Mouse (Mus musculus) stomach, embryonic 16.5 days (tissue): ENCODE results near the gene Krt27. TPM values are rescaled to one million over a fixed set of nuclear protein-coding genes. Genes with fewer than 3 reads are reported as not detected.

Source experiments
- ATAC-seq: fragments of 200-750 bp; cut with Nextera tagmentation; 2 replicates; pipeline ENCODE4 v1.8.0; 2017; ENCODE audit warnings: moderate number of reproducible peaks, moderate TSS enrichment; ENCODE audit not compliant: insufficient read depth, low FRiP score
- H3K27ac ChIP-seq: fragments of 300-500 bp; sonication (generic); 2 replicates; pipeline ENCODE4 v1.5.1; 2014; ENCODE audit warnings: low read length
- H3K27me3 ChIP-seq: fragments of 300-500 bp; sonication (generic); 2 replicates; pipeline ENCODE4 v1.6.1; 2014; ENCODE audit warnings: low read length, control low read depth, mixed read lengths; ENCODE audit not compliant: control insufficient read depth, insufficient read depth
- H3K36me3 ChIP-seq: fragments of 300-500 bp; sonication (generic); 2 replicates; pipeline ENCODE4 v1.6.1; 2014; ENCODE audit warnings: low read length; ENCODE audit not compliant: control insufficient read depth, insufficient read depth
- H3K4me1 ChIP-seq: fragments of 300-500 bp; sonication (generic); 2 replicates; pipeline ENCODE4 v1.6.1; 2014; ENCODE audit warnings: low read length, control low read depth, mixed read lengths; ENCODE audit not compliant: control insufficient read depth, insufficient read depth
- H3K4me2 ChIP-seq: fragments of 300-500 bp; sonication (generic); 2 replicates; pipeline ENCODE4 v1.6.1; 2014; ENCODE audit warnings: low read depth, low read length, mixed read lengths
- H3K4me3 ChIP-seq: fragments of 300-500 bp; sonication (generic); replicated peaks from 2 replicates; pipeline ENCODE4 v1.5.1; 2014; ENCODE audit warnings: mild to moderate bottlenecking, low read length
- H3K9ac ChIP-seq: fragments of 300-500 bp; sonication (generic); 2 replicates; pipeline ENCODE4 v1.6.1; 2014; ENCODE audit warnings: low read length
- H3K9me3 ChIP-seq: fragments of 300-500 bp; sonication (generic); replicated peaks from 2 replicates; pipeline ENCODE4 v1.6.1; 2016; ENCODE audit warnings: low read length, control low read depth; ENCODE audit not compliant: control insufficient read depth
- WGBS: fragments of 180-500 bp; shearing (Covaris S2); extraction: QIAGEN DNeasy Blood & Tissue Kit; methylation state at CpG from one replicate; pipeline ENCODE4 v1.1.7; 2014; 5-methylcytosine and 5-hydroxymethylcytosine counted together
- polyA plus RNA-seq: library from polyadenylated mRNA; unstranded; fragments of >200 nt; fragmentation: Nextera tagmentation; extraction: Ambion mirVana; gene quantifications from 2 replicates; pipeline ENCODE4 v1.2.1, GENCODE M21; 2015

The Krt27 gene
- 0.15 TPM in 1 of 2 replicates, not detected in the other for polyA plus RNA-seq

DNA sequence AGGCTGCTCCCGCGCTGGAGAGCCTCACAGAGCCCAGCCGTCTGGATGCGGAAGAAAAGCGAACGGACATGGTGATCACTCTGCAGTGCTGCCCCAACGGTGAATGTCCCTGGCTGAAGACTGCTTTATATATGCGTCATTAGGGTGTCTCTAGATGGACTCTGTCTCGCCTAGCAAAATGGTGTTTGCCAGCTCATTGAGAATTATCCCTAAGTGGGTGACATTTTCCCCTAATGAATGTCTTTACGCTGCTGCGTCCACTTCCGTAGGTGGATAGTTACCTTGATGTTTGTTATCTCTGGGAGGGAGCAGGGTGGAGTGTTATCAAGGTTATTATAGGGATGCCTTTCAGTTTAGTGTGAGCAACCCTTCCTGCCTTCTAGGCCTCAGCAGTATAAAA, at the start of gene Krt27:
Gene Krt27 (minus strand): TSS at position 101 of the 400 bp plus-strand sequence.
- Histone ChIP-seq H3K9me3 (no peaks in the 10 kb centered on the region), H3K4me3 (no peak within 1 kb of the TSS), H3K9ac (no peak within 1 kb of the TSS), H3K4me1 (no peaks in the 10 kb centered on the region), H3K27me3 (no peaks in the 10 kb centered on the region), H3K4me2 (no peak within 1 kb of the TSS), H3K27ac (no peak within 1 kb of the TSS), H3K36me3 (no peaks in the 10 kb centered on the region)
- 67% methylated on average over 12 of the region's 12 CpGs for WGBS
- ATAC-seq, result no peak

DNA sequence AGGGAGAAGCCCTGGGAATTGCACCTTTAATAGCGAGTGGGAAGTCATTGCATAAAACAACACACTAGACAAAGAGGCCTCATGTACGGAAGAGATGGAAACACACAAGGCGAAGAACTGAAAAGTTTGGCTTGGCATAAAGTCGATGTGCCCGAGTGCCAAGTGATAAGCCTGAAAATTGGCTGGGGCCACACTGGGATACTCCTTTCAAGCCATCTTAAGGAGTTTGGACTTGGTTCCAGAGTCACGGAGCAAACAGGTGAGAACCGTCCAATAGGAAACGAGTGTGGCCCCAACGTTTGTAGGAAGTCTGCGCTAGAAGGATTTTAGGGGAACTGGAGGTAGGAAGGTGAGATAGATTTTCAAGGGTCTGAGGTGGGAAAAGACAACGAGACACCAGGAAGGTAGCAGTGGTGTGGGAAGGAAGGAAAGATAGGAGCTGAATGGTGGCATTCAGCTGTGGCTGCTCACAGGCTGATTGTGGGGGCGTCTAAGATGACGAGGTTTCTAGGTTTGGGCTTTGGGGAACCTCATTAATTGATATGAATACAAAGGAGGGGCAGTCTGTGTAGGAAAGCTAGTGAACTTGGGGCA, 49.1 kb upstream of the Krt27 start:
- Histone ChIP-seq H3K4me2 (no peak overlapping the region), H3K9me3 (no peaks in the 10 kb centered on the region), H3K27ac (no peak overlapping the region), H3K4me3 (no peak overlapping the region), H3K9ac (no peak overlapping the region), H3K36me3 (no peaks in the 10 kb centered on the region), H3K27me3 (no peaks in the 10 kb centered on the region), H3K4me1 (no peaks in the 10 kb centered on the region; the same call in 1 of the 2 replicates)
- no peak for ATAC-seq
- WGBS, result 83% methylated on average over 13 of the region's 13 CpGs

DNA sequence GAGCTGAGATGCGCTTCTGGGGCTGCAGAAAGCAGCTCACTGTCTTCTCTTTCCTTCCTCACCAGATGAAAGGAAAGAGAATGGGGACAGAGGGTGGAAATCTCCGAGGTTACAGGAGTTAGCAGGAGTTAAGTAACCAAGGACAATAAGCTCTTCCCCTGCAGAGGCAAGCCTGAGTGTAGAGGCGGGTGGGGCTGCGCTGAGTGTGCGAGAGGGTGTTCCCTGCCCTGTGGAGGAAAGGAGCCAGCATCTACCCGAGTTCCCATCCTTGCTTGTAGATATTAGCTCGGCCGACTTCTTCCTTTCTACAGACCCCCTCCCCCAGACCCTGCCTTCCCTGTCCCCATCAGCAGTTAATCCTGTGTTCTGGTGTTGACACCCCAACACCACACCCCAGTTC, 47.9 kb upstream of the Krt27 start:
- Histone ChIP-seq H3K27ac (no peak overlapping the region), H3K27me3 (no peaks in the 10 kb centered on the region), H3K9ac (no peak overlapping the region), H3K36me3 (no peaks in the 10 kb centered on the region), H3K4me3 (no peak overlapping the region), H3K9me3 (no peaks in the 10 kb centered on the region), H3K4me1 (no peaks in the 10 kb centered on the region; the same call in 1 of the 2 replicates), H3K4me2 (no peak overlapping the region)
- 45% methylated on average over 8 of the region's 8 CpGs for WGBS
- no peak for ATAC-seq

DNA sequence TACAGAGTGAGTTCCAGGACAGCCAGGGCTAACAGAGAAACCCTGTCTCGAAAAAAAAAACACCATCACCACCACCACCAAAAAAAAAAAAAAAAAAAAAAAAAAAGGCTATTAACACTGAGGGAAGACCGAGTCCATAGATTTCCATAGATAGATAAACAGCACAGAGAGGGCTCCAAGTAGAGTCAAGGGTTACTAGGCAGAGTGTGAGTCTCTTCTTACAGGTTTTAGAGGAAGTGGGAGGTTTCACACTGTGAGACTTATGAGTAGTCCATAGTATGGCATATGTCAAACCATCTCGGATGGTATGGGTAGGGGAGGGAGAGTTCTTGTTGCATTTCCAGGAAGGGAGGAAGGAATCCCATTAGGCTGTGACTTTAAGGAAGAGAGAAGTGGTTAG, 47.2 kb upstream of the Krt27 start:
- no peak overlapping the region for H3K4me3 ChIP-seq
- H3K36me3 ChIP-seq, result no peaks in the 10 kb centered on the region
- 62% methylated on average over 3 of the region's 3 CpGs for WGBS
- no peak overlapping the region for H3K4me2 ChIP-seq
- H3K9ac ChIP-seq, result no peak overlapping the region
- ATAC-seq, result no peak
- H3K27me3 ChIP-seq, result no peaks in the 10 kb centered on the region
- H3K9me3 ChIP-seq, result no peaks in the 10 kb centered on the region
- H3K27ac ChIP-seq, result no peak overlapping the region
- H3K4me1 ChIP-seq, result no peaks in the 10 kb centered on the region

DNA sequence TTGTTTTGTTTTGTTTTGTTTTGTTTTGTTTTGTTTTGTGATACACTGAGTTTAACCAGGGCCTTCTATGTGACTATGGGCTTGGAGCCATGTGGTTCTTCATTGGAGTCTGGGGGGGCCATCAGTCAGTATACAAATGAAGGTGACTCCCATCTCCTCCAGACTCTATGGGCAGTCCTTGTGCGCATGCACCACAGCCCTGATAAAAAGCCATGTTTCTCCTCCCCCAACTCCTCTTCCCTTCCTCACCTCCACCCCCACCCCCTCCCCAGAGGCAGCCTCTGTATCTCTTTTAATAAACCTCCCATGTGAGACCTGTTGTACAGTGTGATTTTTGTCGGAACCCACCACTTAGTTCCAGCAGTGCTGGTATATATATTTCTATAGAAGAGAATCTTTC, 45.8 kb upstream of the Krt27 start:
- Histone ChIP-seq H3K9ac (no peak overlapping the region), H3K4me2 (no peak overlapping the region), H3K4me1 (peaks cover under 1% of the 10 kb centered on the region; the same call in 1 of the 2 replicates), H3K9me3 (no peaks in the 10 kb centered on the region), H3K36me3 (no peaks in the 10 kb centered on the region), H3K27ac (no peak overlapping the region), H3K27me3 (no peaks in the 10 kb centered on the region), H3K4me3 (no peak overlapping the region)
- no peak for ATAC-seq
- 78% methylated on average over 2 of the region's 2 CpGs for WGBS

DNA sequence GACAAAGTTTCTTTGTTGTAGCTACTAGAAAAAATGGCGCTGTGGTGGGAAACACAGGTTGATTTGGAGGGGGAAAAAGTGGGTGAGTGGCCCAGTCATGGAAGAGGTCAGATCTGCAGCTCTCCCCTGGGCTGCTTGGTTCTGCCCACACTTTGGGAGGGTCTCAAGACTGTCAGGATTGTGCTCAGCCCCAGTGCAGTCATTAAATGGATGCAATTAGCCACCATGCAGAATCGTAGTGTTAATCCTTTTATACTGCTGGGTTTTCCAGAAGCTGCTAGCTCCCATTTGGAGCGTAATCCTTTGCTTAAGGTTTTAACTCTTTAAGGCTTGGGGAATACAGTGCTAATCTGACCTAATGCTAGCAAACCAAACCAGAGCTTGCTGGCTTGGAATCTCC, 45.1 kb upstream of the Krt27 start:
- Histone ChIP-seq H3K27ac (no peak overlapping the region), H3K27me3 (no peaks in the 10 kb centered on the region), H3K9ac (no peak overlapping the region), H3K9me3 (no peaks in the 10 kb centered on the region), H3K4me1 (peaks cover 2% of the 10 kb centered on the region; the same call in 1 of the 2 replicates), H3K4me2 (no peak overlapping the region), H3K36me3 (no peaks in the 10 kb centered on the region), H3K4me3 (no peak overlapping the region)
- WGBS, result 47% methylated on average over 3 of the region's 3 CpGs
- ATAC-seq, result no peak

DNA sequence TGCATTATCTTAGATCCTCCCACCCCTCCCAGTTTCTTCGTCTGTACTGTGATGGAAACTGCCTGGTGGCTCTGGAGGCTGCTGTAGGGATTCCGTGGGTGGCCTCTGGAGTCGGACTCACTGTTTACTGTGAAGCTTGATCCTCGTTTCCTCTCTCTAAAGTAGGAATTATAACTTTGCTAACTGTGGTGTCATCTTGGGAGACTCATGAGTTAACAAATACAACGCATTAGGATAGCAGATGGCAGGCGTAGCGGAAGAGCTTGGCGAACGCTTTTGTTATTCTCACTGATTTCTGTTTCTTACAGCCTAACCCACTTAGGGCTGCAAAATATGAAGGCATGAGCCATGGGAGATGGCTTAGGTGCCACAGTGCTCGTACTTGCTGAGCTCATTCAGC, 41.6 kb upstream of the Krt27 start:
- Histone ChIP-seq H3K4me1 (peaks cover 2% of the 10 kb centered on the region; the same call in 1 of the 2 replicates), H3K9ac (0 out of 2 replicates have a peak overlapping the region, but pooled peaks have one; percentile 5), H3K4me3 (no peak overlapping the region), H3K4me2 (peak overlapping the region; percentile 21; the same call in 1 of the 2 replicates), H3K27me3 (no peaks in the 10 kb centered on the region), H3K27ac (peak overlapping the region; percentile 67), H3K36me3 (no peaks in the 10 kb centered on the region), H3K9me3 (no peaks in the 10 kb centered on the region)
- WGBS, result 62% methylated on average over 10 of the region's 10 CpGs
- ATAC-seq, result 0 out of 2 replicates have a peak, but pooled peaks have one; percentile 13

DNA sequence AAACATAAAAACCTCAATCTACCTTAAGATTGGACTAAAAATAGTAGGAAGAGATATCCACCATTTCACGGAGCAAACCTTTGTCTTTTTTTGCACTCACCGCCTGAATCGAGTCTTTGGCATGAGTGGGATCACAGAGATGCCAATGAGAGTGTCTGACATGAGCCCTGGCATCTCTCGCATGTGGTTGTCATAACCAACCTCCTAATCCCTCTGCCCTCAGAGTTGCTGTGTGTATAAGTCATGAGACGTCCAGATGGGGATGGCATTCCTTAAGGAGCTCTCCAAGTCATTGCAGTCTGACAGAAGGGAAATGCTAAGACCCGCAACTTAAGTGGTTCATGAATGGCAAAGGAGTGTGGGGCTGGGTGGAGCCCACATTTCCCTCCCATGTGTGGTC, 40.5 kb upstream of the Krt27 start:
- no peak for ATAC-seq
- 78% methylated on average over 6 of the region's 6 CpGs for WGBS
- peaks cover 2% of the 10 kb centered on the region; the same call in 1 of the 2 replicates for H3K4me1 ChIP-seq
- no peak overlapping the region; the same call in 1 of the 2 replicates for H3K4me2 ChIP-seq
- no peaks in the 10 kb centered on the region for H3K27me3 ChIP-seq
- no peak overlapping the region for H3K4me3 ChIP-seq
- H3K36me3 ChIP-seq, result no peaks in the 10 kb centered on the region
- no peaks in the 10 kb centered on the region for H3K9me3 ChIP-seq
- H3K9ac ChIP-seq, result no peak overlapping the region
- H3K27ac ChIP-seq, result peak overlapping the region; percentile 44; the same call in 1 of the 2 replicates

DNA sequence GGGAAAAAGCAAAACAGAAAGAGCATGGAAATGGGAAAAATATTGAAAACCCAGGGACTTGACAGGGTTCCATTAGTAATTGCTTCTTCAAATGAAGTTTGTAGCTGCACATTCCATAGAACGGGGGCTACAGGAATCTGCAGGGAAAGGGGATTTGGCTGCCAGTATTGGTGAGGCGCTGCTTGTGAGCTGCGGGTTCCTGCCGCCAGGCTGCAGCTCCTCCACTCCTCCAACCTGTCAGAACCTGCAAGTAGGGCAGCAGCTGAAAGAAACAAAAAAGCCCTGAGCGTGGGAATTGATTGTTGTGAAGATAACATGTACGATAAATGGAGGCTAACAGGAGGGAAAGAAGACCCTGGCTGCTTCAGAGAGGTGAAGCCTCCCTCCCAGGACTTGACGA, 40.0 kb upstream of the Krt27 start:
- no peaks in the 10 kb centered on the region for H3K27me3 ChIP-seq
- H3K4me3 ChIP-seq, result no peak overlapping the region
- WGBS, result 60% methylated on average over 7 of the region's 7 CpGs
- ATAC-seq, result no peak
- H3K4me1 ChIP-seq, result peaks cover 2% of the 10 kb centered on the region; the same call in 1 of the 2 replicates
- H3K9me3 ChIP-seq, result no peaks in the 10 kb centered on the region
- no peak overlapping the region for H3K9ac ChIP-seq
- no peaks in the 10 kb centered on the region for H3K36me3 ChIP-seq
- no peak overlapping the region; the same call in 1 of the 2 replicates for H3K4me2 ChIP-seq
- peak overlapping the region; percentile 44; the same call in 1 of the 2 replicates for H3K27ac ChIP-seq
